Mouse (Mus musculus) adrenal gland, adult (tissue): ENCODE results near the gene Tubb2a.
"Not testable (repeated sequence)": the region's sequence is repeated elsewhere in the genome, so short reads cannot be mapped to it uniquely, and the experiment has no call there.

Experiments
- DNase-seq, 2 experiments: peaks; one replicate each; pipeline ENCODE4 v3.0.0; 2022 to 2023; ENCODE audit warnings: low spot score in 1 of 2; ENCODE audit not compliant: inconsistent age in 2 of 2

Gene Tubb2a

DNA sequence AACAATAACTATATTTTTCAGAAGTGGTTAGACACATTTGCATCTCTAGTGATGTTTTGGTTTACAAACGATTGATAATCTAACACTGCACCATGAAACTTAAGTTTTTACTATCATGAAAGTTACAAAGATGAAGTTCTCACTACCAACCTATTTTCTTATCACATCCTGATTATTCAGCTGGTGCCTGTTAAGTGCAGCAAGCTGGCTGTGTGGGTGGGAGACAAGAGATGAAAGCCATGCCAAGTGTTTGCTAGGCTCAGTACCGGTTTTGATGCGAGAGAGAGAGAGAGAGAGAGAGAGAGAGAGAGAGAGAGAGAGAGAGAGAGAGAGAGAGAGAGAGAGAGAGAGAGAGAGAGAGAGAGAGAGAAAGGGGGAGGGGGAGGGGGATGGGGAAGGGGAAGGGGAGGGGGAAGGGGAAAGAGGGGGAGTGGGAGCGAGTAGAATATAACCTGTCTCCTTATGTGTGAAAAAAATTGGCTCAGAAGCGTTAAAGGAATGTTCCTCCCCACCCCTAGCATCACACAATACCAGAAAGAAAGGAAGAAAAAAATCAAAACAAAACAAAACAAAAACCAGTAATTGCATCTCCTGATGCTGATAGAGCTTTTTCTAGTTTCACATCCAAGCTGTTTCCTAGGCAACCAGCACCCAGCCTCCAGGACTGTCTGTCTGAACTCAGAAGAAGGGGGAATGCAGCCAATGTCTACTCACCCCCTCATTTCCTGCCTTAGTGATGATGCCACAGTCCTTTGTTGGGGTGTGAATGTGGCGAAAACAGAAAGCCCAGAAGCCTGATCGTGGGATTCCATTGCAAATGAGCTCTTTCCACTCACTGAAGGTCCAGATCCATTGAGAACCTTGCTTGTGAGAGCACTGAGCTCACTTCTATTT lies 18.0 kb upstream of the Tubb2a start:
- DNase-seq, result no peak

DNA sequence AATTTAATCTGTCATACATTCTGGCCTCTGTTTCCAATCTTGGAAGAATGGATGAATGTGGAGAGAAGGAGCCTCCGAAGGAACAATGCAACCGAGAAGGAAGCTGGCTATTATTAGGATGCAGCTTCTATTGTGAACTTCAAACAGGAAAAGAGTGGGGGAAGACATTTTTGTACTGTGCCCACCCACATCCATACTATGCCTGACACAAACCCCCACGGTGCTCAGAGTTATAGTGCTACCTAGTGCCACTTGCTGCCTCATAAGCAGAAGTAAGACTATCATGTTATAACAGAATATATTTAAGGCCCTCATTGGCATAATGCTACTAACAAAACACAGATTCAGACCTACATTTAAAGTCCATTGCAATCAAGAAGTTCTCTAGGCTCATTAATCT lies 11.6 kb upstream of the Tubb2a start:
- DNase-seq, result no peak

DNA sequence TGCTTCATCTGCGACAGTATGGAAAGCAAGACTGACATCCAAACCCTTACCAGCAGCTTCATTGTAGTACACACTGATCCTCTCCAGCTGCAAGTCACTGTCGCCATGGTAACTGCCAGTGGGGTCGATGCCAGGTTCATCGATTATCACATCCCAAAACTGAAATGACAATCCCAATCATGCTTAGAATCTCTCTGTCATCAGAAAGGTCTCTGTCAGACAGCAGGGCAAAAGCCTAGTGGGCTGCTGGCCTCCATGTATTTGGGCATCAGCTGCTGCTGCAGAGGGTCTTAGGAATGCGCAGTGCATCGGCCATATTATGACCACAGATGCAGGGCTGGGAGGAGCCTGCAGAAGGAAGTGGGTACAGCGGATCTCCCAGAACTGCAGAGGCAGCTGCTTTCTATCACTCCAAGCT lies 11.1 kb upstream of the Tubb2a start:
- no peak for DNase-seq

DNA sequence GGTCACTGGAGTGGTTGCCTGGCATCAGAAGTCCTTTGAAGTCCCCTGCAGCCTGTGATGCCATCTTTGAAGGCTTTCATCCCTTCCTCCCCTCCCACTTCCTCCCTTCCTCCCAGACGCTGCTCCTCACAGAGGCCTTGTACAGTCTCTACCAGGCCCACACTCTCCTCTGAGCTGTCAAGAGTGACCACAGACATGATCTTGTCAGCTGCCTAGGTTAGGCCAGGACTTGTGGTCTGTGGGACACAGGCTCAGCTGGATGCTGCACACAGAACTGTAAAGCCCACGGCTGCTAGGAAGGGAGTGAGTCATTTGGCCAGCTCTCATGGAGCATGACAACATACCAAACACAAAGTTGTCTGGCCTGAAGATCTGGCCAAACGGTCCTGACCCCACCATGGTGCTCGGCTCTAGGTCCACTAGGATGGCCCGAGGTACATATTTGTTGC lies 10.4 kb upstream of the Tubb2a start:
- not testable (repeated sequence) for DNase-seq

DNA sequence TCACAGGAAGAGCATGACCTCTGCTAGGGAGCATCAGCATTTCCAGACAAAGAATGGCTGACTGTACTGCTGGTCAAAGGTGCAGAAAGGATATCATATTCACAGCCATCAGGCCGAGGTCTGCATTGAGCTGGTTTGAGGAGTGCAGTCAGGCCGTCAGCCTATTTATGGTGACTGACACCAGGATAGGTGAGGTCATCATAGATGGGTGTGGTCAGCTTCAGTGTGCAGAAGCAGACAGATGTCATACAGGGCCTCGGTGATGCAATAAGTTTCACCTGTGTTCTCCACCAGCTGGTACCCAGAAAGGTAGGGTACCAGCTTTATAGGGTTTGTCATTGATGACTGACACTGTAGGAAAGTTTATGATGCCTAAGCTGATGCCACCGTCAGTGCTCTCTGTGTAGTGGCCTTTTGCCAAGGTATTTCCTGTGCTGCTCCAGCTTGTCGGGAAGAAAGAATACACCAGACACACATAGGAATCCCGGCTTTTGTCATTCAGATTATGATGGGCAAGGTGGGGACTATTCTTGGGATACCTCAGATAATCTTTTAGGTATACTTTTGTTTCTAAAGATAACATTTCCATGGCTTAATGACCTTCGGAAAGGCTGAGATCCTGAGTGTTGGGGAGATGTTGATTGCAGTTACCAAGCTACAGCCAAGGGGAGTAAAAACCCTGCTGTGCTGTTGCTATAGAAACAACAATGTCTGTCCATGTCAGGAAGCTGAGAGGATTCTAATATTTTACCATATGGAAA lies 9.4 kb upstream of the Tubb2a start:
- no peak for DNase-seq

DNA sequence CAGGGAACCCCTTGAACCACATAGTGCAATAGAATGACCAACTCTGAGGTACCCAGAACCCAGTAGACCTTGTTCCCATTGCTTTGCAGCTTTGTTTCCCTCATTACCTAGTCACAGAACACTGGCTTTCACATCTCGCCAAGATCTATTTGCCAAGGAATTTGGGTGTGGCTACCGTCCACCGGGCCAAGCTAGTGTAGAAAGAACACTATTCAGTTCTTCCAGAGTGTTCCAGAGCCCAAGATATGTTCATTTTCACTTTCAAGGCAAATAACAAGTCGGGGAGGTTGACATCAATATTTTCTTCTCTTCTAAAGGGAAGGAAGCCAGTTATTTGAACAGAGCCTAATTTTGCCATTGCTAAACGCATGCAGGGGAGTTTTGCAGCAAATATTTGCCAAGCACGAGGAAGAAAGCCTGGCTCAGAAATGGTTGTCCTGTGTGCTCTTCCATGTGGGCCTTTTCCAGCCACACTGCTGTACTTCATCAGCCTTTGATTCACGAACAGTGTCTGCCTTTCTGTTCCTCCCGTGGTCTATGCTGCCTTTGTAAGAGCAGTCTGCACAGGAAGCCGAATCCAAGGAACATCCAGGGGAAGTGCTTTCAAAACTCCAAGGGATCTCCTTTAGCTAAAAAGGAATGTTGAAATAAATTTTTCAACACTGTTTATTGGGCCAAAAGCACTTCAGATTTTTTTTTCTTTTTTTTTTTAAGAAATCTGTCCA lies 6.4 kb upstream of the Tubb2a start:
- DNase-seq, result peak in 1 of 2 experiments; percentile 46

DNA sequence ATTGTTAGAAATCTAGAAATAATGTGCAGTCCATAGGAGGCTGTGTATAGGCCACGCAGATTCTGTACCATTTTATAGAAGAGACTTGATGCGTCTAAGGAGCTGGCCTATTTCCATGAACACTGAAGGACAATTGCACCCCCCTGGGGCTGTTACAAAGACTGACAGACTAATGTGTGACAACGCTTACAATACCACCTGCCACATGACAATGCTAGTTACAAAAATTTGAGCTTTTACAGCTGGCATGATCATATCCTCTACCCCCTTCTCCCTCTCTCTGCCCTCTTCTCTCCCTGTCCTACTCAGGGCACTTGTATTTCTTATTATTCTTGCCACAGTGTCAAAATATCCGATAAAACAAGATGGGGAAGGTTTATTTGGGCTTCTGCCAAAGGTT lies 4.1 kb upstream of the Tubb2a start:
- no peak for DNase-seq

DNA sequence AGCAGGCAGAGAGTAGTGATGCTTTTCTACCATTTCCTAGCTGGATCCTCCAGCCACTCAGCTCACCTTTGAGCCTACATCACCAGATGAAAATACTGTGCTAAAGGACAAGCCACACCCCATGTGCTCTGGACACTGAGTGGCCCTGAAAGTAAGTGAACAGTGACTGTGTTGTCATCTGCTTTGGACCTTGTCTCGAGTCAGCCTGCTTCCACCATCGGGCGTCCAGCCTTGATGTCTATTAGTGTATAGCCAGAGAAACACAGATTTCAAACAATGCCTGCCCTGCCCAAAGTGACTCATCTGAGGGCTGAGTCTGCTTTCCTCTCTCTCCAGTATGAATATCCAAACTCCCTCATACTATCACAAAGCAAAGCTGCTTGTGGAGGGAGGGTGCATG lies 2.0 kb upstream of the Tubb2a start:
- peak in 1 of 2 experiments; percentile 47 for DNase-seq

DNA sequence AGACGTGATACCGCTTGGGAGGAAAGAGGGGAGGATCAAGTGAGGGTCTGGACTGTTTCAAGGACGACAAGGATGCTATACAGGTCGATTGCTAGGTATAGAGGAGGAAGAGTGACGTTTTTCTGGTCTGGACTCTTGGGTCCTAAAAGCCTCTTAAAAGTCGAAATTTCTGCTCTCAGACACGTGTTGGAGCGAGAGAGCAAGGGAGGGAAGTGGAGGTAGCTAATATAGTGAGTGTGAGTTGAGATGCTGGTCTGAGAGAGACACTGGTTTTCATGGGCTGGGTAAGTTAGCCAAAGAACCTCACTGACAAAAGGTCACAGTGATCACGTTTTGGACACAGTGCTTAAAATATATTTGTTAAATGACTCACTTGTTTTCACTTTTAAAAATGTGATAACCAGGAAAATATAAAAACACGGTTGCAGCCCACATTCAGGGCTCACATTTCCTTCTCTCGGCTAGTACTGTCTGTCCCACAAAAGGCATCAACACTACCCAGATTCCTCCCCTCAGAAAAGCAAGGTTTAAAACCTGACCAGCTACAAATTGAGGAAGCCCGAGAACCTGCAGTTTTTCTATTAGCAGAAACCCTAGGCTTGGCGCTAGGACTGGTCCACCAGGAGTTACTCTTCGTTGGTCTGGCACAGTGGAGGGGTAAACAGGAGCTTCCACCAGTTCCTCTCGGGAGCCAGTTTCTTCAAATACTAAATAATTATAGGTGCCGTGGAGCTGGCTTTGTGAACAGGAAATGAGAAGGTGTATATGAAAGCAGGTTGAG lies 883 bp upstream of the Tubb2a start:
- DNase-seq, result no peak

DNA sequence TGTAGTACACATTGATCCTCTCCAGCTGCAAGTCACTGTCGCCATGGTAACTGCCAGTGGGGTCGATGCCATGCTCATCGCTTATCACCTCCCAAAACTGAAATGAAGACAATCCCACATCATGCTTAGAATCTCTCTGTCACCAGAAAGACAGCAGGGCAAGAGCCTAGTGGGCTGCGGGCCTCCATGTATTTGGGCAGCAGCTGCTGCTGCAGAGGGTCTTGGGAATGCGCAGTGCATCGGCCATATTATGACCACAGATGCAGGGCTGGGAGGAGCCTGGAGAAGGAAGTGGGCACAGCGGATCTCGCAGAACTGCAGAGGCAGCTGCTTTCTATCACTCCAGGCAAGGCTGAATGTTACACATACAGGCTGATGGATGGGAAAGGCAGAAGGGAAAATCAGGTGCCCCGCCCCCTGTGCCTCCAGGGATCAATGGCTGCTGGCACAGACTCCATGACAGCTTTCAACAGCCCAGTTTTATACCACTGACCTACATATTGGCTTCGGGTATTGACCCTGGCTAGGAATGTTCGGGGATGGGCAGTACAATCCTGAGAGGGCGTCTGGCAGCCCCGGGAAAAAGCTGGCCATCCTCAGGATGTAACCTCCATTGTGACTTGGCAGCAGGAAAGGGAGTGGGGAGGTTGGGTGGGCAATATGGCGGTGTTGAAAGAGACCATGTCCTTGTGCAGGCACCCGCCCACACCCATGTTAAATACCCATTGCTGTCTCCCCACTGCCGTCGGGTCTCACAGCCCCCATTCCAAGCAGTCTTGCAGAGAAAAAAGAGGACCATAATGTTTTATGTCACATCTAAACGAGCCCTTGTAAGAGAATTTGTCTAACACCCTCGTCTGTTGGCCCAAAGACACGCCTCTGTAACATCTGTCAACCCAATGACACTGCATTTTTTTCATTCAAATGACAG lies 981 bp downstream of the Tubb2a start:
- peak; percentile 44 to 77 for DNase-seq

DNA sequence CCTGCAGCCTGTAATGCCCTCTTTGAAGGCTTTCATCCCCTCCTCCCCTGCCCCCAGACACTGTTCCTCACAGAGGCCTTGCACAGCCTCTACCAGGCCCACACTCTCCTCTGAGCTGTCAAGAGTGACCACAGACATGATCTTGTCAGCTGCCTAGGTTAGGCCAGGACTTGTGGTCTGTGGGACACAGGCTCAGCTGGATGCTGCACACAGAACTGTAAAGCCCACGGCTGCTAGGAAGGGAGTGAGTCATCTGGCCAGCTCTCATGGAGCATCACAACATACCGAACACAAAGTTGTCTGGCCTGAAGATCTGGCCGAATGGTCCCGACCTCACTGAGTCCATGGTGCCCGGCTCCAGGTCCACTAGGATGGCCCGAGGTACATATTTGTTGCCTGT lies 1.9 kb downstream of the Tubb2a start:
- peak in 1 of 2 experiments; percentile 36 for DNase-seq

DNA sequence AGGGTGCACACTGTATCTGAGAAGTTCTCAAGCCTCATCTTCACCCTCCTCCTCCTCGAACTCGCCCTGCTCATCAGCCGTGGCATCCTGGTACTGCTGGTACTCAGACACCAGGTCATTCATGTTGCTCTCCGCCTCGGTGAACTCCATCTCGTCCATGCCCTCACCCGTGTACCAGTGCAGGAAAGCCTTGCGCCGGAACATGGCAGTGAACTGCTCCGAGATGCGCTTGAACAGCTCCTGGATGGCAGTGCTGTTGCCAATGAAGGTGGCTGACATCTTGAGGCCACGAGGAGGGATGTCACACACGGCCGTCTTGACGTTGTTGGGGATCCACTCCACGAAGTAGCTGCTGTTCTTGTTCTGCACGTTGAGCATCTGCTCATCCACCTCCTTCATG lies 3.4 kb downstream of the Tubb2a start:
- DNase-seq, result not testable (repeated sequence)

DNA sequence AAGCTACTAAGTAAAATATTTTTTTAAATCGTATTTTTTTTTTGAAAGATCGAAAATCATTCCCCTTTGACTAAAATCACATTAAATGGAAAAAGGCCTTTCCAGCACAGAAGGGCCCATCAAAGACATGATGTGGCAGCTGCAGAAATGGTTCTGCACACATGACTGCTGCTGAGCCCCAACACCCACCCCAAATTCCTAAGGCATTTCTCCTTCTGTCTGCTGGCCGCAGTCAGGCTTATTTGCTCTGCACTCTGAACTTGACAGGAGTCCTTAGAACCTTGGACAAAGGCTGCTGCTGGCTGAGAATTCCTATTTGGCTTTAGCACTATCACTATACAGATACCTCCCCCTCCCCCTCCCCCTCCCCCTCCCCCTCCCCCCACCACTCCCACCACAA lies 5.0 kb downstream of the Tubb2a start:
- DNase-seq, result no peak

DNA sequence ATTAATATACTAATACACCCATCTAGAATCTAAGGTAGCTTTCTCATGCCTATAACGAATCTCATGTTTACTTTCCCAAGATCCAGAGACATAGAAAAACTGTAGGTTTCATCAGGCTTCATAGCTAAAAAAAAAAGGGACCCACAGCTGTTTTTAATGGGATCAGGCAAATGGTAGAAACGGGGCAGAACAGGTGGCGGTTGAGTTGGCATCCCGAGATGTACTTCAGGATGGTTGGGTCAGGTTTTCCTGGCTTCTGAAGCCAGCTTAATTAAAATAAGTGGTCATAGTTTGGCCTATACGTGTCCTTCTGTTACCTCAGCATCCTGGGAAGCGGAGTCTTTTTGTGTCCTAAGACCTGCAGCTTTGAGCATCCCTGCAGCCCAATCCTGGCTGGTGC lies 6.0 kb downstream of the Tubb2a start:
- no peak for DNase-seq

DNA sequence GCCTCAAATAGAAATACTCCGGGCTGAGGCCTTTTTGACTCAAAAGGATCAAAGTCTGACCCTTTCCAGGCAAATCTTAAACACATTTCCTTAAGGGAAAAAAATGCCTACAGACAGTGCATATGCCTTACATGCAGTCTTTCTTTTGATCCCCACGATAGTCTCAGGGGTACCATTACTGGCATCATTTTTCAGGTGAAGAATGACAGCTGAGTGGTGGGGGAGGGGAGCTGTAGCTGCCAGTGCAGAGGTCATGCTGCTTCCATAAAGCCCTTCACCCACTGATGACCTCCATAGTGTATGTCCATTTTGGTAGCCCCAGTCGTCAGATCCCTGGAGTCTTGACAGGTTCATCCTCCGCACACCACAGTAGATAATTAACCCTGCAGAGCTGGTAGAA lies 7.5 kb downstream of the Tubb2a start:
- no peak for DNase-seq

DNA sequence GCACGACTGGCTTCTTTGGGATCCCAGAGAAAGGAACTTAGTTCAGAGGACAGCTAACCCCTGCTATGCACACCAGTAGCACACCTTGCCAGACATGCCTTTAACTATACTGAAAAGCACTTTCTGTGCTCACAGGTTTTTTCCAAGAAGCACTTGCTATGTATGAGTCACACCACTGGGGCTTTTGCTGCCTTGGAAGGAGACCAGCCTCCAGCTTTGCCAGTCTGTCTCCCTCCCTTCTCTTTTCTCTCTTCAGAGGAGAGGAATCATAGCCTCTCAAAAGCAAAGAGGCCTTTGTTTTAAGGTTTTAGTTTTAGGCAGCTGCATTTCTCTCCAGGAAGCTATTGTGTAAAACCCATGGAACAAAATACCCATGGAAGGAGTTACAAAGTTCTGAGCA lies 11.5 kb downstream of the Tubb2a start:
- DNase-seq, result peak; percentile 46 to 65

DNA sequence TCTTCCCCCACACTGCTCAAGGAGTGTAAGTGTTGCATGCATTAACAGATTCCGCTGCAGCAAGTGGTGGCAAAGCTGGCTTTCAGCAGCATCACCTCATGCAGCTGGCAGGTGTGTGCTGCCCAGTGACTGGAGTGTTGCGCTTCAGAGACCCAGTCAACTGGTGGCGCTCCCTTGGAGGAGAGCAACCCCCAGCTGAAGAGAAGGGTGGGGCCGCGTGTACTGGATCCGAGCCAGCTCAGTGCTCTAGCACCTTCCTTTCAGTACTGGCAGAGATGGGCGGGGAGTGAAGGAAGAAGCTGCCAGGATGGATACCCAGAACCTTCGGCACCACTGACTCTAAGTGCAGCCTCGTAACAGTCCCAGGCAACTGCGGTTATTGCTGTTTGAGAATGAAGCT lies 15.3 kb downstream of the Tubb2a start:
- no peak for DNase-seq

DNA sequence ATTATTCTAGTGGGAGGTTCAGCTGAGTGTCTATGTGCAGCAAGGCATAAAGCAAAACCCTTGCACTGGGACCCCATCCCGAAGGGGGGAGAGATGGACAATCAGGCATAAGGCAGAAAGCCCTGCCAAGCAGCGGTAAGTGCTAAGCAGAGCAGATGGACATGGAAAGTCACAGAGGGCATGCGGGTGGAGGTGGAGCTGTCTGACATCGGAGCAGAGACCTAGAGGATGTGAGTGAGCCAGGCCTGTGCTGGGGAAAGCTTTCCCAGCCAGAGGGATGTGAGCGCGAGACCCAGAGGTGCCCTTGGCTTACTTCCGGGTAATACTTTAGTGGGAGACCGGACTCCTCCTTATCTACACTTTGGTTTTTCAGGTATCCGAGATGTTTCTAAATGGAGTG lies 17.7 kb downstream of the Tubb2a start:
- DNase-seq, result no peak

DNA sequence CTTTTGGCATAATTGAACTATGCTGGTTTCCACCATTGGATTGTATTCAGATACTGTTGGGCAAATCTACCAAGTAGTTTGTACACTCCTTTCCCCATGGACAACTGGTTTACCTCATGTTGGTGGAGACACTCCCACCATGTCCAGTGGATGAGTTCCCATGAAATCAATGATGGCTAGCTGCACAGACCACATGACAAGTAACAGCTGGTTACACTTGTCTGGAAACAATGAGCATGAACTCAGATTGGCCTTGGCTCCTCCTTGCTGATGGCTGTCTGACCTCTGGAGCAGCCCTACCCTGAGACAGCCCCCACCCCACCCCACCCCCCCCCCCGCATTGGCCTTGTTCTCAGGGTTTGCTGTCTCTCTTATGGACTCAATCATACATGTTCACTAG lies 20.6 kb downstream of the Tubb2a start:
- DNase-seq, result peak in 1 of 2 experiments; percentile 53

DNA sequence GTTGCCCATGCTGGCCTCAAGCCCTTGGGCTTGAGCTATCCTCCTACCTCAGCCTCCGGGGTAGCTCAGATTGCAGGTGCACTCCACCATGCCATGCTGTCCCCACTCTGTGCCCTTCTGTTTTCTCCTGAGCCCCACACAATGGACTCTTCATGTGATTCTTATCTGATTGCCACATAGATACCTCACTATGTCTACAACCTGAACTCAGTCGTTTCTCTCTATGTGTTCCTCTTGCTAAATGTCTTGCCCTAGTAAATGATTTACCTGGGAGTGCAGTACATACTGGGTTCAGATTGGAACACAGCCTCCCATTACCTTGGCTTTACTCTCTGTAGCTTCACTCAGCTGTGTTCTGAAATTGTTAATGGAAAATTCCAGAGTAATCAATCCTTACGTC lies 22.8 kb downstream of the Tubb2a start:
- DNase-seq, result no peak
